Comparison of ENCODE assay signal across 24 mouse cellular contexts in genomic region chr6:100083127-100083526, GRCm38 (mm10).
"Had no signal": no experiment of that assay in that cellular context is flagged by ENCODE, and none has a peak within 500 bp of the region (broad histone marks: within the 10 kb centered on the region; RNA-seq: fewer than 3 reads in every experiment).

No protein-coding gene starts in this region.

- H3K27ac ChIP-seq: liver, embryonic 13.5 days; liver, embryonic 15.5 days; lung, embryonic 15.5 days; macrophage; midbrain, embryonic 10.5 days; midbrain, embryonic 13.5 days; midbrain, embryonic 15.5 days; neural tube, embryonic 13.5 days; neural tube, embryonic 15.5 days; stomach, embryonic 15.5 days; stomach, postnatal 0 days had no signal

- H3K27me3 ChIP-seq: liver, embryonic 13.5 days; liver, embryonic 15.5 days; midbrain, embryonic 13.5 days; midbrain, embryonic 15.5 days; neural tube, embryonic 15.5 days; stomach, embryonic 15.5 days had no signal

- H3K4me3 ChIP-seq: liver, embryonic 13.5 days; liver, embryonic 15.5 days; lung, embryonic 15.5 days; midbrain, embryonic 10.5 days; midbrain, embryonic 13.5 days; midbrain, embryonic 15.5 days; myocyte; neural tube, embryonic 13.5 days; neural tube, embryonic 15.5 days; stomach, embryonic 15.5 days had no signal

- H3K9ac ChIP-seq: liver, embryonic 13.5 days; liver, embryonic 15.5 days; liver, postnatal 0 days; lung, embryonic 15.5 days; midbrain, embryonic 13.5 days; midbrain, embryonic 15.5 days; neural tube, embryonic 13.5 days; neural tube, embryonic 15.5 days; stomach, embryonic 15.5 days had no signal

- DNase-seq: liver, embryonic 13.5 days; liver, postnatal 0 days; lung, adult 2 months; lung, postnatal 14 days; lung, postnatal 36 days; right cerebral cortex, adult 18-20 months; right cerebral cortex, postnatal 25 days; right cerebral cortex, postnatal 4 days; spleen, adult 18-20 months; thymus, adult 2 months; thymus, postnatal 25 days; thymus, postnatal 4 days had no signal

- H3K4me1 ChIP-seq: liver, embryonic 13.5 days; liver, embryonic 15.5 days; lung, embryonic 15.5 days; midbrain, embryonic 15.5 days; neural tube, embryonic 13.5 days; neural tube, embryonic 15.5 days; stomach, embryonic 15.5 days had no signal

- H3K9me3 ChIP-seq: liver, embryonic 13.5 days; liver, embryonic 15.5 days; lung, embryonic 15.5 days; midbrain, embryonic 13.5 days; midbrain, embryonic 15.5 days; stomach, embryonic 15.5 days had no signal

- ATAC-seq: liver, postnatal 0 days; lung, postnatal 0 days; midbrain, embryonic 13.5 days; midbrain, embryonic 15.5 days had no signal

- H3K36me3 ChIP-seq: liver, embryonic 13.5 days; liver, embryonic 15.5 days; lung, embryonic 15.5 days; midbrain, embryonic 10.5 days; midbrain, embryonic 13.5 days; midbrain, embryonic 15.5 days; neural tube, embryonic 13.5 days; neural tube, embryonic 15.5 days; stomach, embryonic 15.5 days had no signal

- H3K4me2 ChIP-seq: liver, embryonic 13.5 days; liver, embryonic 15.5 days; lung, embryonic 15.5 days; midbrain, embryonic 13.5 days; midbrain, embryonic 15.5 days; neural tube, embryonic 13.5 days; neural tube, embryonic 15.5 days; stomach, embryonic 15.5 days had no signal
